Mouse (Mus musculus) frontal cortex, adult 2 months (tissue): ENCODE results near the gene Gm11236. TPM values are rescaled to one million over a fixed set of nuclear protein-coding genes. Genes with fewer than 3 reads are reported as not detected.
"Not testable (repeated sequence)": the region's sequence is repeated elsewhere in the genome, so short reads cannot be mapped to it uniquely, and the experiment has no call there.

Experiments
- DNase-seq, 2 experiments: peaks; one replicate each; pipeline ENCODE4 v3.0.0; 2022; ENCODE audit warnings: low spot score in 1 of 2; ENCODE audit errors: extremely low spot score in 1 of 2
- polyA plus RNA-seq: library from polyadenylated mRNA; depleted of rRNA; stranded (reverse); fragments of >200 nt; gene quantifications from 2 replicates; pipeline ENCODE4 v1.2.3, GENCODE M21; 2012; rRNA removed

Gene Gm11236
- polyA plus RNA-seq, result not detected in 2 replicates

- not testable (repeated sequence) for DNase-seq
These were observed at the start of gene Gm11236 for GRCm38 (mm10) chr4:73637821-73638220. Gm11236 (plus strand) TSS chr4:73638121.

- DNase-seq, result peak in 1 of 2 experiments; percentile 71
These were observed 38.7 kb upstream of the Gm11236 start for GRCm38 (mm10) chr4:73599248-73599647.

GRCm38 (mm10) chr4:73607581-73607980, 30.3 kb upstream of the Gm11236 start, which contains the start of gene Gm11238:
Gm11238 (plus strand) TSS chr4:73607881.
- DNase-seq, result not testable (repeated sequence)

GRCm38 (mm10) chr4:73622684-73623083, 15.2 kb upstream of the Gm11236 start, which contains the start of gene Gm11237:
Gm11237 (plus strand) TSS chr4:73622984.
- DNase-seq, result not testable (repeated sequence)

GRCm38 (mm10) chr4:73661864-73662263, 23.9 kb downstream of the Gm11236 start:
- not testable (repeated sequence) for DNase-seq

- DNase-seq, result not testable (repeated sequence)
These were observed 30.1 kb downstream of the Gm11236 start, which contains the start of gene Gm11239 for GRCm38 (mm10) chr4:73668054-73668453. Gm11239 (plus strand) TSS chr4:73668354.

- not testable (repeated sequence) for DNase-seq
These were observed 45.3 kb downstream of the Gm11236 start, which contains the start of gene Gm428 for GRCm38 (mm10) chr4:73683216-73683615. Gm428 (plus strand) TSS chr4:73683516.

Other genes starting within 250 kb of the Gm11236 start
- gene Gm11487, start 233.0 kb upstream of the Gm11236 start, polyA plus RNA-seq, result not detected in 2 replicates
- not detected in 2 replicates for gene Gm11238, start 30.2 kb upstream of the Gm11236 start, polyA plus RNA-seq
- not detected in 2 replicates for gene Gm11237, start 15.1 kb upstream of the Gm11236 start, polyA plus RNA-seq
- gene Gm11239, start 30.2 kb downstream of the Gm11236 start, polyA plus RNA-seq, result not detected in 2 replicates
- gene Gm428, start 45.4 kb downstream of the Gm11236 start, polyA plus RNA-seq, result not detected in 2 replicates
- 0.12 and 0.15 TPM in 2 replicates for gene Rasef, start 152.9 kb downstream of the Gm11236 start, polyA plus RNA-seq
- not detected in 2 replicates for gene Gm11758, start 238.1 kb downstream of the Gm11236 start, polyA plus RNA-seq